Mouse (Mus musculus) G1E (cell line): Measurements from ENCODE around the gene Psma6.

Experiments used
- CTCF ChIP-seq: IDR thresholded peaks from 2 replicates; pipeline ENCODE4 v1.5.1; 2012; ENCODE audit warnings: low read depth, low read length, inconsistent platforms, mixed read lengths
- GATA1 ChIP-seq: IDR thresholded peaks from 2 replicates; pipeline ENCODE4 v1.6.1; 2012; ENCODE audit warnings: borderline replicate concordance, low read length, inconsistent platforms, mixed read lengths
- GATA2 ChIP-seq: IDR thresholded peaks from 2 replicates; pipeline ENCODE4 v1.6.1; 2012; ENCODE audit warnings: low read depth, low read length, inconsistent platforms, borderline replicate concordance
- POLR2AphosphoS5 ChIP-seq: IDR thresholded peaks from 2 replicates; pipeline ENCODE4 v1.6.1; 2012; ENCODE audit warnings: low read depth, low read length, inconsistent platforms; ENCODE audit not compliant: insufficient replicate concordance
- TAL1 ChIP-seq: conservative IDR thresholded peaks from 2 replicates; pipeline ENCODE4 v1.6.1; 2012; ENCODE audit warnings: low read depth, low read length, inconsistent platforms, mixed read lengths

DNA sequence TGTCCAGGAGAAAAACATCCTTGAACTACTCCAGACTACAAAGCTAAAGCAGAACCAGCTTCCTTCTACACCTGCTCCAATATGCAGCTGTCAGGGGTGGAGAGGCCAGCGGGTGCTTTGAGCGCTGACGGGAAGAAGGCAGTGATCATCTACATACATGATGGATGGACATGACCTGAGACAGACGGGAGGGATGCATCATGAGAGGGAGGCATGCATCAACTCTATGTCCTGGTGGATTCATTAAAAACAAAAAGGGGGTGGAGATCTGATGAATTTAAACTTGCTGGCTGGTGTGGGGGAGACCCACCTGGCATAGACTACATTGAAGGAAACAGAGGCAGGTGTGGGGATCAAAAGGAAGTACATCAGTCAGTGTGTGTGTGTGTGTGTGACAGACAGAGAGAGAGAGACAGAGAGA lies 60.0 kb downstream of the Psma6 start:
- TF ChIP-seq CTCF (no peak), TAL1 (no peak), GATA1 (no peak), POLR2AphosphoS5 (no peak), GATA2 (no peak)
